Mouse (Mus musculus) gastrocnemius, postnatal 4 days (tissue): ENCODE data around the gene Rgma. TPM values are rescaled to one million over a fixed set of nuclear protein-coding genes. Genes with fewer than 3 reads are reported as not detected.

Source experiments
- DNase-seq, 2 experiments: peaks; one replicate each; pipeline ENCODE4 v3.0.0; 2021 to 2022; ENCODE audit warnings: low spot score in 2 of 2, mixed read lengths in 2 of 2
- total RNA-seq, 2 experiments: library from RNA; stranded (reverse); gene quantifications; 2 replicates each; pipeline ENCODE4 v1.2.3; 2021

The Rgma gene
- total RNA-seq, 2 experiments from 2014 or later, result 94.6 to 97.6 TPM

DNA sequence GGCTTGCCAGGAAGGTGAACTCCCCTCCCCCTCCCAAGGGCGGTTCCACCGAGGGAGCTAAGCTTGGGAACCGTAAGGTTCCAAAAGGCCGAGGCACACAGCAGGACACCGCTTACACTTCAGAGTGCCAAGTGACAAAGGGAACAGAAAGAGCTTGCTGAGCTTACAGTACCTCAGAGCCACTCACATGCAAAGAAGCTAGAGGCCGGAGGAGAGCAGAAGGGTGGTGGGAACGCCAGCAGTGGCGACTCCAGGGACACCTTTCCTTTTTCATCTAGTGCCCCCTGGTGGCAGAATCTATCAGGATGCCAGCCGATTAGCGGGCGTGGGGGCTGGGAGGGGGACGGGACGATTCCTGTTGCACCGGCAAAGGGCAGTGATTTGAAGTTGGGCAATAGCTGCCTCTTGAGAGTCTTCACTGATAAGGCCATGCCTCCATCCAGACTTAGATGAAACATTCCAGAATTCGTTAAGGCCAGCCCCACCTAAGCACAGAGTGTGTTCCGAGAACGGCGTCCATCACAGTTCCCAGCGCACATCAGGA is 24.3 kb downstream of the Rgma start:
- peak; percentile 56 to 79 for DNase-seq

DNA sequence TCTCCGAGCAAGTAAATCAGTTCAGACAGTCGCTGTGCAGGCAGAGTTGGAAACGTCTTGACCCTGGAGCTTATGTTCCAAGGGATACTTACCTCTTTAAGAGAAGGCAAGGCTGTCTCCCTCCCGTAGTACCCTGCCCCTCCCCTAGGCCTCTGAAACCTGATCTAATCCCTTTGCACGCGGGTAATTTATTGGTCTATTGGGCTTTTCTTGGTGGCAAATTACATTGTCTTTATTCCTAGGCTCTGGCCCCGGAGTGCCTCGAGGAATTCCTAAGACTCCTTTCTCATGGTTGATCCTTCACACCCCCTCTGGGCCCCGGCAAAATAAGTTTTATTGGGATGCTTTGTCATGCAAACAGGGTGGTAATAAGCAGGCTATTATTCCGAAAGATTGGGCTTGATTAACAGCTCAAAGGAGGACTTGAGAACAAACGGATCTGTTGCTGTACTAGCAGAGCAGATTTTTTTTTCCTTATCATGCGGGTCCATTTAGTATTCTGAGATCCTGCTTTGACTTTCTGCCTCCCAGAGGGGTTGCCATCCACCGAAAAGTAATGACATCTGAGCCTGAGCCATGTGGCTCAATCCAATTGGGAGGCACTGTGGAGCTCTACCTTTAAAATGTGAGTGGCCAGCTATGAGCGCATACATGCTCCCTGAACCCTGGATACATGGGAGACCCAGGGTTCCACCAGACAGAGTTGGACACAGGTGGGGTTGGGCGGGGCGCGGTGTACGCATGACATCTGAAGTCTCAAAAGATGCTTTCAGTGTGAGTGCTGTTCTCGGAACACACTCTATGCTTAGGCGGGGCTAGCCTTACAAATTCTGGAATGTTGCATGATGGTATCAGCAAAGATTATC is 25.0 kb downstream of the Rgma start:
- no peak for DNase-seq

DNA sequence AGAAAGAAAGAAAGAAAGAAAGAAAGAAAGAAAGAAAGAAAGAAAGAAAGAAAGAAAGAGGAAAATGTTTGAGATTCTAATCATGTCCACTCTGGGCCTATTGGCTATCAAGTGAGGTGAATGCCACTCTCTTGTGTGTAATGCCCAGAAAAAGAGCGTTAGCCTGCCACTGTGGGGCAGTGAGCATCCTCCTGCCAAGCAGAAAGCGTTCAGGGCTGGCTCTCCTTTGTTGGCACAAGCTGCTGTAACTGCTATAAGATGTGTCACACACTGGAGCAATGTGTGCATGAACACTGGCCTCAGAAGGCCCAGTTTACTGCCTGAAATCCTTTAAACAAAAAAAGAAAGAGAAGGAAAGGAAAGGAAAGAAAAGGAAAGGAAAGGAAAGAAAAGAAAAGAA is 26.8 kb downstream of the Rgma start:
- no peak for DNase-seq

DNA sequence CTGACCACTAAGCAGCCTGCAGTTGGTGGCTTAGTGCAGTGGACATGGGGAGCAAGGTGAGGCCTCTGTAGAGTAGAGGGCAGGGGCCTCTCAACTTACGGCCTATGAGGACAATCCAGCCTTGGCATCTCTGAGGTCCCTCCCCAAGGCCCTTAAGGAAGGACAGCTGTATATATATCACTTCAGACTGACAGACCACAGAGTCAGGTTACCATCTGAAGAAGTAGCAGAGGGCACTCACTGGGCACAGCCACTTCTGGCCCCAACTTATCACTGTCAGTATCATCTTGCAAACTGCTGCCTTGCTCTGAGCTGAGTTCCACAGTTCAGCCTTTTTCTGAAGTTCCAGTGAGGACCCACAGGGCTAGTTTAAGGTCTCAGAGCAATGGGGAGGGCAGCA is 27.4 kb downstream of the Rgma start:
- no peak for DNase-seq

DNA sequence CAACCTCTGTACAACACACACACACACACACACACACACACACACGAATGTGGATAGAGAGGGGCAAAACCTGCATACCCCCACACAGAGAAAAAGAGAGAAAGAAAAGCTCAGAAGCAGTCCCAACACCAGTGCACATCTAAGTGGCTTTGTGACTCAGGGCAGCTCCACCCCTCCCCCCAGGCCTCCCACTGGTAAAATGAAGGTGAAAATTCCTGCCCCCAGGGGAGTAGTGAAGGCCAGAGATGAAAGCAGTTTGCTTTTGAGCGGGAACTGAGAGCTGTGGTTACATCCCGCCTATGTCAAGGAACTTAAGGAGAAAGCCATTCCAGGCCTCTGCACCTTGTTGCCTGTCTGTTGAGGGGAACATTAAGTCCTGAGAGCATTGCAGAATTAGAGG is 28.2 kb downstream of the Rgma start:
- no peak for DNase-seq

DNA sequence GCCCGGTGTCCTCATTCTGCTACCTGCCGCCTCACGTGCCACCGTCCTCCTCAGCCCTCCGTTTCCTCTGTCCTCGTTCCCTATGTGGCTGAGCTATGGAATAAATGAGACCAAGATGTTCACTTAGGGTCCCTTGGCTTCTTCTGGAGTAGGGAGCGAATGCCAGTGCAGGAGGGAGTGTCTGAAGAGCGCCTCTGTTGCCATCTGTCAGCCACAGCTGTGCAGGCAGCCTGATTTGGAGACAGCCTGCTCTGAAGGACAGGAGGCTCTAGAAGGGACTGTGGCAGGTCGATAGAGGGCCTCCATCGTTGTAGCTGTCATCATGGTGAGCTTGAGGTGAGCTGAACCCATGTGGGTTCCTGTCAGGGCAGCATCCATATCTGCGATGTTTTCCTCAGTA is 30.2 kb downstream of the Rgma start:
- no peak for DNase-seq

DNA sequence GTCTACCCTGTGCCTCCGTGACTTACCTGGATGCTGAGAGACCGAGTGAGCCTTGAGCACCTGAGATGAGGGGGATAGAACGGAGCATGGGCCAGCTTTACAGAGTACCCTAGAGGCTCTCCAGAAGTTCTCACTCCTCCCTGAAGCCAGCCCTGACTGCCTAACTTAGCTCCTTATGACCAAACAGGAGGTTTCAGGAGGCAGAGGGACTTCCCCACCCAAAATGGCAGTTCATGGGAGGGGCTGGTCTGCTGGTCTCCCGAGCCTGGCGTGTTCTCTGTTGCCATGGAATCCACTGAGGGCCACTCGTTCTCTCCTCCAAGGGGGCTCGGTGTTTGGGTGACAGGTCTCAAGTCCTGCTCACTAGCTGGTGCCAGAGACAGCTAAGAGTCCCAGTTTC is 36.2 kb downstream of the Rgma start:
- no peak for DNase-seq

DNA sequence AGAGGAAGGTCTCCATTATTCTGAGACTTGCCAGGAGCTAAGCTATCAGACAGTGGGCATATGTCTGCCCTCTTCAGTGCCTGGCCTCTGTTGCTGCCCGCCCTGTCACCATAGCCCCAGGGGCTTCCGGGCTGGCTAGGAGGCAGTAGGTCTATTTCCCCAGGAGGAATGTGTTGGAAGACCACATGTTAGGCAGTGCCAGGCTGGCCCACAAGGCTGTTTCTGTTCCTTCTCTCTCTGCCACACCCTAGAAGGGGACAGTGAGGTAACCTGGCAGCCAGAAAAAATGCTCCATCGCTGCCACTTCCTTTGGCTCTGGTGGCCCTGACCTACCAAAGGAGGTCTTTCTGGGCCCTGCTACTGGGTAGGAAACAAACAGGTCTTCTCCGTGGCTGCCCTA is 36.7 kb downstream of the Rgma start:
- DNase-seq, result no peak

DNA sequence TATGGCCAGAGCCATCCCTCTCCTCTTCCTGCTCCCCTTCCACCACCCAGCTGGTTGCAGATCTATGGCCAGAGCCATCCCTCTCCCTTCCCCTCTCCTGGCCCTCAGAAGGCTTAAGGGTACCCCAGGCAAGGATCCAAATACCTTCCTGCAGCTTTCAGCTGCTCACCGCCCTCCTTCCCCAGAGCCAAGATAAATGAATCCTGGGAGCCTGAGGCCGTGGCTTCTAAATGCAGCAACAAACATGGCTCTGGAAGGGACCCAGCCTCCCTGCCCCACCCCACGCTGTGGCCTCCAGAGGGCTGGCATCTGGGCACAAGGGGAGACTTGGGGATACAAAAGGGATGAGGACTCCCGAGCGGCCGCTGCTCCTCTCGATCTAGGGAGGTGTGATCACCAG is 37.1 kb downstream of the Rgma start:
- no peak for DNase-seq

DNA sequence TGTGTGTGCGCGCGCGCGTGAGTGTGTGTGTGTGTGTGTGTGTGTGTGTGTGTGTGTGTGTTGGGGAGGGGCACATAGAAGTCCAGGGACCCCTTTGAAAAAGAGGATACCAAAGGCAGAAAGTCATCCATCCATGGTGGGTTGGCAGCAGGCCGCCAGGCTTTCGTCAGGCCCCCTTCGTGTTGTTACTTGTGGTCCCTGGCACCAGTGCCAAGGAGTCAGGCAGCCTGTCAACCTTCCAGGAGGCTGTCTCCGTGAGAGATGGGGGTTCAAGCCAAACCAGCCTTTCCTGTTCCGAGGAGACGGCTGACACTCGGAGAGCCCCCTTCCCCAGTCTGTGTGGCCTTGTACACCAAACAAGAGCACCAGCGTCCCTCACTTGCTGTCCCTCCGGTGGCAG is 38.9 kb downstream of the Rgma start:
- DNase-seq, result no peak

DNA sequence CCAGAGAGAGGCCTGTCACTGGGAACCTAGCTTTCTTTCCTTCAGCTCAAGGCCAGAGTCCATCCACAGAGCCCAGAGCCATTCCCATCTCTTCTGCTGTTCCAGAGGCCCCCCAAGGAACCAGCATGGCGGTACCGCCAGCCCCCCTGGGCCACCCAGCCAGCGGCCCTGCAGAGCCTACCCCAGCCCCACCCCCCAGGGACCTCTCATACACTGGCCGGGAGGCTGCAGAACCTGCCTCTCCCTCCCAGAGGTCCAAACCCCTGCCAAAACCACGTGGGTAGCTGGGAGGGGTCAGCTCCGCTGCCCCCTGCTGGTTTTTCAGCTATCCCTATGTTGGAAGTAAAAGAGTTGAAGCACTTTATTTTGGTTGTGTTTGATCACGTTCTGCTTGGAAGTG is 44.1 kb downstream of the Rgma start:
- no peak for DNase-seq

DNA sequence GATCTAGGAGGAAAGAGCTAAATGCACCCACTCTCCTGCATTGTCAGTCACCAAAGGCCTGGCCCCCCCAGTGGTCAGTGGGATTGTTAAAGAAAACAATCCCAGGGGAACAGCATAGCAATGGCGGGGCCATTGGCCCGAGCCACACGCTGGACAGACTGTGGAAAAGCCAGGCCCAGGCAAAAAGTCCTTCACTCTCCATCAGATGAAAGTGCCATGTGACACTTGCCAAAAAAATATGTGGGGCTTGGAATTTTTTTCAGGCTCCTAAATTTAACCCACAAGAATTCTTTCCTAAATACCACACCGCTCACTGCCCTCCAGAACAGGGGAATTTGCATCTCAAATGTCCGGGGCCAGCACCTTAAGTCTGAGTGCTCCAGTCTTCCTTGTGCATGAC is 45.5 kb downstream of the Rgma start:
- no peak for DNase-seq

DNA sequence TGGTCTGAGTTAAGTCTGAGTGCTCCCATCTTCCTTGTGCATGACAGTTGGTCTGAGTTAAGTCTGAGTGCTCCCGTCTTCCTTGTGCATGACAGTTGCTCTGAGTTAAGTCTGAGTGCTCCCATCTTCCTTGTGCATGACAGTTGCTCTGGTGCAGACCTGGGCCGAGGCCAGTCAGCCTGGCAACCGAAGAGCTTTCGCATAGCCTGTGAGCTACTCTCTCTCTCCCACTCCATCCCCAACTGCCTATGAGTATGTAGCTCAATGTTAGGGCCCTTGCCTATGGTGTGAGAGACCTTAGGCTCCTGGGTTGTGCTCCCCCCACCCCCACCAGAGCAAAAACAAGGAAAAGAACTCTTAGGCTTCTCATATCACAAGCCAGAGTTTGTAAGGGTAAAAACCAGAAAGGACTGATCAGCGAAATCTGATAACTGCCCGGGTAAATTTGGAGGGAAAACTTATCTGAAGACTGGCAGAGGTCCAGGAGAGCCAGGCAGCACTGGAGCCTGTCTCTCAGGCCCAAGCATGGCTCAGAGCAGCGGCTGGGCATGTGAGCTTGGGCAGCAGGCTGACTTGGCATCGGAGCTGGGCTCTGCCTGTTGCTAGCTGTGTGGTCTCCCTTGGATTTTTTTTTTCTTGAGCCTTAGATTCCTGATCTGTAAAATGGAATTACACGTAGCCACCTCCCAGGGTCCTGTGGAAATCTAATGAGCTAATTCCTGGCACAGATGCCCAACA is 46.1 kb downstream of the Rgma start:
- no peak for DNase-seq

DNA sequence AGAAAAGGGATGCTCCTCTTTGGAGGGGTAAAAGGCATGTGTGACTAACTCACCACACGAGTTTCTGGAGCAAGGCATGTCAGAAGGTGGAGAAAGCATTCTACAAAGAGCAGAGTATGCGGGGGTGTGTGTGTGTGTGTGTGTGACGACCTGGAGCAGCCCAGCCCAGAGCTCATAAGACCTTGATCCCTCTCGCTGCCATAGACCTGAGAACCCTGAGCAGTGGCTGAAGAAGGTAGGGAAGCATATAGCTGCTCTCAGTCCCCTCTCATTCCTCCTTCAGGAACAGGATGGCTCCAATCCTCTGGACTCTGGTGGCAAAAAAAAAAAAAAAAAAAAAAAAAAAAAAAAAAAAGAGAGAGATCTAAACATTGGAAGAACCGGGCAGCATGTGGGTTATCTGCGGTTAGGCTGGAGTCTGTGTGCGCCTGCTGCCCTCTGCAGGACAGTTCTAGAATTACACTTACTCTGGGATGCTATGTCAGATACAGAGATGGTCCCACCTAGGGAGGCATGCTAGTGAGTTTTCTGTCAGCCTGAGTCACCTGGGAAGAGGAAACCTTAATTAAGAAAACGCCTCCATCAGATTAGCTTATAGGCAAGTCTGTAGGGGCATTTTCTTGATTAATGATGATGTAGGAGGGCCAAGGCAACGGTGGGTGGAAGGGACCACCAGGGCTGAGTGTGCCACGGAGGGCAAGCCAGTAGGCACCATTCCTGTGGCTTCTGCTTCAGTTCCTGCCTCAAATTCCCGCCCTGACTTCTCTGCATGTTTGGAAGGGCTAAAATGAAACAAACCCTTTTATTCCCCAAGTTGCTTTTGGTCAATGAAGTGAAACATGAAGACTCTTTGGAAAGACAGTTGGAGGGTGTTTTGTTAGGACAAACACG is 47.2 kb downstream of the Rgma start:
- peak; percentile 64 to 75 for DNase-seq

DNA sequence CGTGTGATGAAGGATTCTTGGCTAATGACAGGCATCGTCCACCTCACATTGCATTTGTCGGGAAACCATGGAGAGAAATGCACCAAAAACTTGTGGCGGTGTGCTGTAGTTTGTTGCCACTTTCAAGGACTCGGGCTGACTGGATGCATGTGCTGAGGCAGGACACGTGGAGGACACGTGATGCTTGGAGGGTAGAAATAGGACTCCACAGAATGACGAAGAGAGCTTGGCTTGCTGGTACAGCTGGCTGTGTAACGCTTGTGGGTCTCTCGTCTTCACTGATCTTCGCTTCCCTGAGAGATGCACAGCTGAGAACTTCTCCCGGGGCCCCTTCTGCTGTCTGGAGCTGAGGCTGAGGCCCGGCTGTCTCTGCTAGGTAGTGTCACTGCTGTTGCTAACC is 47.9 kb downstream of the Rgma start:
- DNase-seq, result no peak

DNA sequence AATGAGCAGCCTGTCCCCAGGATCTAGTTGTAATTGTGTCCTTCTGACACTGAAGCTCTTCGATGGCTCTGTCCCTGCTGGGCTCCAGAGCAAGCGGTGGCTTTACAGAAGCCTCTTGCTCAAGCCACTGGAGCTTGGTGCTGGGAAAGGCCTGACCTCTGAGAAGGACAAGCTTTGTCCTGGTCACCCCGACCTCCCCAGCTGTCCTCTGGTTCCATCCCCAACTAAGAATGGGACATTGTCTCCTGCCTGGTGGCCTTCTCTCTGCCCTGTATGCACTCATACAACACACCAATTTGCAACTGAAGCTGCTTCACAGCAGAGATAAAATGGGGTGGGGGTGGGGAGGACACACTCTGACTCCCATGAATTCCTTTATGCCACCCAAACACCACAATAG is 48.9 kb downstream of the Rgma start:
- DNase-seq, result no peak

DNA sequence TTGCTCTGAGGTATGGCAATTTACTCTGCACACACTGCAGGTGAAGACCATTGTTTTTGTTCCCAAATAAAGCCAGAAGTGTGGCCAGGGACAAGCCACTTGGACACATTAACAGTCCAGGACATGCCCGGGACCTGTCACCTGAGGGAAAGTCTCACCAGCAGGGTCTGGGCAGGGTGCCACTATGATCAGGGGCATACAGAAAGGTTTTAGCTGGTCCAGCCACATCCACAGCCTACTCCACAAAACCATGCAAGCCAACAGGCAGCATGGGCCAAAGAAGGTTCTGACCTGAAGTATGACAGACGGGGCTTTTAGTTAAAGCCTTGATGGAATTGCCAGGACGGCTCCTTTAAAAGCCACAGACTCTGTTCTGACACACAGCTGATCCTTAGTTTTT is 49.4 kb downstream of the Rgma start:
- DNase-seq, result no peak

DNA sequence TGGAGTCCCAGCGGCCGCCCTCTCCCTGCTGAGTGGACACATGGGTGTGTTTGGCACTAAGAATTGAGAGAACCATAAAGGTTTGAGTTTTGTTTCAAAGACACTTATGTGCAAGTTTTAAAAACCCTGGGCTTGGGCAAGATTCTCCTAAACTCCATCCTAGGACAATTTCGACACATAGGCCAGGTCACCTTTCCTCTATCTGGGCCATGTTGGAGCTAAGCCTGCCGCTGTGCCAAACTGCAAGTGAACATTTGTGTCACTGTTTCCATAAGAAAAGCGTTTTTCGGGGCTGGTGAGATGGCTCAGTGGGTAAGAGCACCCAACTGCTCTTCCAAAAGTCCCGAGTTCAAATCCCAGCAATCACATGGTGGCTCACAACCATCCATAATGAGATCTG is 50.1 kb downstream of the Rgma start:
- DNase-seq, result no peak

DNA sequence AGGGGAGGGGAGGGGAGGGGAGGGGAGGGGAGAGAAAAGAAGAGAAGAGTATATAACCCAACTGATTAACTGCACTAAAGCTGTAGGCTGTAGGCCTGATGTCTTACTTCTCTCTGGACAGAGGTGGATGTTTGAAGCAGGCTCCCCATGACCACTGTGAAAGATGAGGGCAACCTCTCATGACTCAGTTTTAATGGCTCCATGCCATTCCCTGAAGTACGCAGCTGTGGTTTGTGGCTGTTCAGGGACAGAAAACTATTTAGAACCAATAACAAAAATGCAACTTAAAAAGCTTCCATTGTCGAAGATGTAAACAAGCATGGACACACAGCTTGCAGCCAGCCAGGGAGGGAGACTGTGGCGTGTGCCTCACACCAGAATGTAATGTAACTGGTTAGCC is 50.9 kb downstream of the Rgma start:
- DNase-seq, result no peak

DNA sequence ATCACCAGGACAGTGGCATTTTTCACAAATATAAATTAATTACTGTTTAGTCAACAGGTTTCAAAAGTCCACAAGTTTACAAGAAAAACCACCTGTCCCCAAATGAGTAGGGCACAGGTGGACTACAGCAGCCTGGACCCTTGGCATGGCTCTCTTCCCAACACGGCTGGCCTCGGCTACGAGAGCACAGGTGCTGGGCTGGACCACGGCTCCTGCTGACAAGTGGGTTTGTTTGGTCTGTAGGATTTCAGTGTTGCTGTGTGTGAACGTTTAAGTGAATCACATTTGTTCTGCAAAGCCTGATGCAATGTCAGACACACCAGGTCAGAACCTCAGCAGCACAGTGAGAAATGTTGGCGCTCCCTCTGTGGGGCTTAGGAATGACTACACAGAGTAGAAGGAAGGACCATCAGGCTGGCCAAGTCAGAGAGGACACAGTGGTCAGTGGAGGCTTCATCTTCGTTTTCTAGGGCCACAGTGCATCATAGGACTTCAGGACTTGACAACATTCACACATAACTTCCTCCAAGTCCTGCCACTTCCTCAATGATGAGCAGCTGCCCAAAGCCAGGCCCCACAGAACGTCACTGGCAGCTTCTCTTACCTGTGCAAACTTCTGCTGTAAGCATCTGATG is 51.6 kb downstream of the Rgma start:
- no peak for DNase-seq

DNA sequence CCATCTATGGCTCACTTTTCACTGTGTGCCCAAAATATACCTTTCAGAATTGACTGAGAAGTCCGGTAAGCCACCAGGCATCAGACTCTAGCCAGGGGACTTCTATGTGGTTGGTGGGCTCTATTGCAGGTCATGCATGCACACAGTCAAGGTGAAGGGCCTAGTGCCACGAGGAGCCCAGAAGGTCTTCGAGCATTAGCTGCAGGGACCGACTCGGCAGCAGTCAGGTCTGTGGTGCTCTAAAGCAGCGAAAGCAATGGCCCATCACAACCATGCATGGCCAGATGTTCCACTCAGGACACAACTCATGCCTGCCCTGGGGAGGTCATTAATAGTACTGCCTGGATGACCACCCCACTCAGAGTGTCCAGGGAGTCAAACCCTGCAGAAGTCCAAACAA is 52.5 kb downstream of the Rgma start:
- no peak for DNase-seq
